Mouse (Mus musculus) heart, embryonic 16.5 days (tissue): ENCODE measurements around the gene Lin37. TPM values are rescaled to one million over a fixed set of nuclear protein-coding genes. Genes with fewer than 3 reads are reported as not detected.

Experiments used
- ATAC-seq: fragments of 200-750 bp; cut with Nextera tagmentation; replicated peaks from 2 replicates; pipeline ENCODE4 v1.8.0; 2017; ENCODE audit warnings: moderate number of reproducible peaks; ENCODE audit not compliant: insufficient read depth, low FRiP score; ENCODE audit errors: extremely low read depth
- H3K27ac ChIP-seq: fragments of 300-500 bp; sonication (generic); 2 replicates; pipeline ENCODE4 v1.5.1; 2014; ENCODE audit warnings: mild to moderate bottlenecking, low read length, control low read depth, moderate library complexity
- H3K27me3 ChIP-seq: fragments of 300-500 bp; sonication (generic); 2 replicates; pipeline ENCODE4 v1.6.1; 2014; ENCODE audit warnings: low read length, mixed read lengths; ENCODE audit not compliant: control insufficient read depth, insufficient read depth
- H3K36me3 ChIP-seq: fragments of 300-500 bp; sonication (generic); 2 replicates; pipeline ENCODE4 v1.6.1; 2014; ENCODE audit not compliant: control insufficient read depth, insufficient read depth
- H3K4me1 ChIP-seq: fragments of 300-500 bp; sonication (generic); 2 replicates; pipeline ENCODE4 v1.6.1; 2014; ENCODE audit warnings: low read length, mixed read lengths; ENCODE audit not compliant: control insufficient read depth, insufficient read depth
- H3K4me2 ChIP-seq: fragments of 300-500 bp; sonication (generic); 2 replicates; pipeline ENCODE4 v1.6.1; 2014; ENCODE audit warnings: low read depth, mild to moderate bottlenecking, control low read depth, low read length
- H3K4me3 ChIP-seq: fragments of 300-500 bp; sonication (generic); 2 replicates; pipeline ENCODE4 v1.5.1; 2014; ENCODE audit warnings: mild to moderate bottlenecking, control low read depth, low read length
- H3K9ac ChIP-seq: fragments of 300-500 bp; sonication (generic); 2 replicates; pipeline ENCODE4 v1.6.1; 2014; ENCODE audit warnings: low read length, control low read depth
- H3K9me3 ChIP-seq: fragments of 300-500 bp; sonication (generic); replicated peaks from 2 replicates; pipeline ENCODE4 v1.6.1; 2016; ENCODE audit warnings: low read length; ENCODE audit not compliant: control insufficient read depth
- WGBS: fragments of 180-500 bp; shearing (Covaris S2); extraction: QIAGEN DNeasy Blood & Tissue Kit; methylation state at CpG from one replicate; pipeline ENCODE4 v1.1.7; 2014; 5-methylcytosine and 5-hydroxymethylcytosine counted together
- polyA plus RNA-seq: library from polyadenylated mRNA; unstranded; fragments of >200 nt; fragmentation: Nextera tagmentation; extraction: Ambion mirVana; gene quantifications from 2 replicates; pipeline ENCODE4 v1.2.1, GENCODE M21; 2015

The Lin37 gene
- polyA plus RNA-seq, 1 experiment from 2014 or later, result 40.1 TPM

DNA sequence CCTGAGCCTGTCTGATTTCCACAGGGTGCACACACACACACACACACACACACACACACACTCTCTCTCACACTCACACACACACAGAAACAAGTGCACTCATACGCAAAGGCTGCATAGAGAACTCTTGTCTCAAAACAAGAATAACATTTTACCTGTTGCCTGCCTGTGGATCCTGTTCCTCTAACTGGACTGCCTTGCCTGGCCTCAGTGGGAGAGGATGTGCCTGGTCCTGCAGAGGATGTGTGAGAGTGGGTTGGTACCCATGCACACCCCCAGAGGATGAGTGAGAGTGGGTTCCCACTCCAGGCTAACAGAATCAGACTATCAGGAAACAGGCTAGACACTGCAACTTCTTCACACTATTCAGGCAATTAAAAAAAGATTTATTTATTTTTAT lies 9.0 kb downstream of the Lin37 start:
- Histone ChIP-seq H3K9me3 (no peaks in the 10 kb centered on the region), H3K4me1 (peaks cover 16% of the 10 kb centered on the region), H3K36me3 (peaks cover 28% of the 10 kb centered on the region), H3K27ac (no peak overlapping the region), H3K9ac (no peak overlapping the region), H3K27me3 (no peaks in the 10 kb centered on the region), H3K4me3 (no peak overlapping the region), H3K4me2 (no peak overlapping the region)
- ATAC-seq, result no peak
- 100% methylated on average over 1 of the region's 1 CpGs for WGBS

DNA sequence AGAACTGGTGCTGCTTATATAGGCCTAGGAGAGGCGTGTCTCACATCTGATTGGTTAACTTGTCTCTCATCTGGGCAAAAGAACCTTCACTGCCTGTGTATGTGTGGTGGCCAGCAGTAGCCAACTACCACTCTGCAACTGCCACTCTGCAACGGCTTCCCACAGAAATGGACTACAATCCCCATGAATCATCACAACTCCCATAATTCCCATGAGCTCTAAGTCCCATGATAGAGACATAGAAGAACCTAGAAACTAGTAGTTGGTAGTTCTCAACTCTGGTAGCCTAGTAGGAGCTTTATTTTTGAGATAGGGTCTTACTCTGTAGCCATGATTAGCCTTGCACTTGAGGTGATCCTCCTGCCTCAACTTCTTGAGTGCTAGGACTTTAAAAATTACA lies 9.8 kb downstream of the Lin37 start:
- no peaks in the 10 kb centered on the region for H3K9me3 ChIP-seq
- WGBS, result 80% methylated on average over 2 of the region's 2 CpGs
- H3K4me3 ChIP-seq, result no peak overlapping the region
- H3K4me2 ChIP-seq, result no peak overlapping the region
- peaks cover 16% of the 10 kb centered on the region for H3K4me1 ChIP-seq
- no peak overlapping the region for H3K27ac ChIP-seq
- no peaks in the 10 kb centered on the region for H3K27me3 ChIP-seq
- H3K36me3 ChIP-seq, result peaks cover 21% of the 10 kb centered on the region
- no peak overlapping the region for H3K9ac ChIP-seq
- no peak for ATAC-seq

DNA sequence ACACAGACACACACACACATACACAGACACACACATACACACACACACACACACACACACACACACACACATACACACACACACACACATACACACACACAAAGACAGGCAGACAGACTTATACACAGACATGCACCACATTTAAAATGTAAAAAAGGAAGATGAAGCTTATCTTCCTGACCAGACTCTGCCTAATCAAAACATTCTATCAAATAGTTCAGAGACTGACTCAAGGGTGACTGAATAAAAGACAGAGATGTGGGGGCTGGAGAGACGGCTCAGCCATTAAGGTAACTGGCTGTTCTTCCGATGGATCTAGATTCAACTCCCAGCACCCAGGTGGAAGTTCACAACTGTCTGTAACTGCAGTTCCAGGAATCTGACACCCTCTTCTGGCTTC lies 15.3 kb downstream of the Lin37 start:
- peaks cover 22% of the 10 kb centered on the region for H3K36me3 ChIP-seq
- H3K4me3 ChIP-seq, result no peak overlapping the region
- H3K27me3 ChIP-seq, result no peaks in the 10 kb centered on the region
- no peaks in the 10 kb centered on the region for H3K9me3 ChIP-seq
- H3K27ac ChIP-seq, result no peak overlapping the region
- no peak overlapping the region for H3K9ac ChIP-seq
- H3K4me2 ChIP-seq, result no peak overlapping the region
- ATAC-seq, result no peak
- WGBS, result 78% methylated on average over 2 of the region's 2 CpGs
- H3K4me1 ChIP-seq, result no peaks in the 10 kb centered on the region

DNA sequence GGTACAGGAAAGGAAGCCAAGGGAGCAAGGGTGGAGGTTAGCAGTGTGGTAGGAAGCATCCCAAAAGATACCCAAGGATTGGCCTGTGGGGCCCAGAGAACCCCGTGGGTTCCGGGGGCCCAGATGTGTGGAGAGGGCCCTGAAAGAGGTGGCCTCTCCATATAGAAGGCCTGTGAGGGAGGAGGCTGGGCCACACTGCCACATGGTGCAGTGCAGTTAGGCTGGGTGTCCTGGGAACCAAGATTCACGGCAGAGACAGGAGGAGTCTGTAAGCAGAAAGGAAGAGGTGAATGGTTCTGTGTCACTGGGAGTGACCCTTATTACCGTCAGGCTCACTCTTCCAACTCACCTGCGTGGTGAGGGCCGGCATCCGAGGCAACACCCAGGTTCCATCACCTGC lies 19.1 kb downstream of the Lin37 start:
- WGBS, result 89% methylated on average over 7 of the region's 7 CpGs
- H3K9ac ChIP-seq, result no peak overlapping the region

DNA sequence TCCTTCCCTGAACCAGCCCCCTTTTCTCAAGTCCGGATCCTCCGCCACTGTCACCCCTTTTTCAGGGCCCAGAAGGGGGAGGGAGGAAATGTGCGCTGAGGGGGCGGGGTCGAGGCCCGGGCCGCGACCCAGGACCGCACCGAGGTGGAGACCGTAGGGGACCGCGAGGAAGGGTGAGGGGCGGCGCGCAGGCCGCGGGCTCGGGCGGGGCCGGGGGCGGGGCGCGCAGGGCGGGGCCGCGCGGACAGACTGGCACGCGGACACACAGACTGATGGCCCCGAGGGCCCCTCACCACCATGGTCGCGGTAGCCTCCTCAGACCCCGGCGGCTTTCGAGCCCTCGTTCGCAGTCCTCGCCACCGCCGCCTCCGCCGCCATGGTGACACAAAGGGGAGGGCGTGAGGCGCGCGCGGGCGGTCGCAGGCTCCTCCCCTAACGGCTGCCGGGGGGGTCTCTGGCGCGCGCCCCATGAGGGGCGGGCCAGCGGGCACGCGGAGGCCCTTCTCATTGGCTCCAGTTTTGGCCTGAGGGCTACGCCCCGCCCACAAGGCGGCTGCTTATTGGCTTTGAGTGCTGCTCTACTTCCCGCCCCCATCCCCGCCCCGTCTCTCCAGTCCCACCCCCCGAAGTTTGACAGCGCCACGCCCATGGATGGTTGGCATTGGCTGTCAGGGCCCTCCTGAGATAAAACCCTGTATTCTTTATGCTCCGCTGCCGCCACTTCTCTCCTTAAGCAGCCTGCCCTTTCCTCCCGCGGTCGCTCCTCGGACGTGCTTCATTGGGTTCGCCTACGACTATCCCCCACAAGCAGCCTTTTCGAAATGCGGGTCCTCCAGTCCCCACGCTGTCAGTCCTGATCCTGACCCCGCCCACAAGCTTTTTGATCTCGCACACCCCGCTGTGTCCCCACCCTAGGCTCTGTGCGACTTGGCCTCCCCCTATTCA lies 24.7 kb downstream of the Lin37 start, which contains the start of gene Arhgap33:
TSS of gene Arhgap33 (minus strand) at position 428 of the 945 bp plus-strand sequence.
- Histone ChIP-seq H3K4me3 (peak within 1 kb of the TSS; percentile 67), H3K4me1 (peaks cover 23% of the 10 kb centered on the region), H3K4me2 (peak within 1 kb of the TSS; percentile 94), H3K9me3 (no peaks in the 10 kb centered on the region), H3K27me3 (no peaks in the 10 kb centered on the region), H3K9ac (peak within 1 kb of the TSS; percentile 75), H3K36me3 (peaks cover 6% of the 10 kb centered on the region), H3K27ac (peak within 1 kb of the TSS; percentile 60)
- WGBS, result 0% methylated on average over 64 of the region's 84 CpGs
- peak; percentile 92 for ATAC-seq

More for the DNA sequence above, 19.1 kb downstream of the Lin37 start:
- H3K4me1 ChIP-seq, result peaks cover under 1% of the 10 kb centered on the region; the same call in 1 of the 2 replicates
- H3K27me3 ChIP-seq, result no peaks in the 10 kb centered on the region
- H3K4me2 ChIP-seq, result no peak overlapping the region
- peaks cover 8% of the 10 kb centered on the region for H3K36me3 ChIP-seq
- no peaks in the 10 kb centered on the region for H3K9me3 ChIP-seq
- H3K4me3 ChIP-seq, result no peak overlapping the region
- H3K27ac ChIP-seq, result no peak overlapping the region
- no peak for ATAC-seq

DNA sequence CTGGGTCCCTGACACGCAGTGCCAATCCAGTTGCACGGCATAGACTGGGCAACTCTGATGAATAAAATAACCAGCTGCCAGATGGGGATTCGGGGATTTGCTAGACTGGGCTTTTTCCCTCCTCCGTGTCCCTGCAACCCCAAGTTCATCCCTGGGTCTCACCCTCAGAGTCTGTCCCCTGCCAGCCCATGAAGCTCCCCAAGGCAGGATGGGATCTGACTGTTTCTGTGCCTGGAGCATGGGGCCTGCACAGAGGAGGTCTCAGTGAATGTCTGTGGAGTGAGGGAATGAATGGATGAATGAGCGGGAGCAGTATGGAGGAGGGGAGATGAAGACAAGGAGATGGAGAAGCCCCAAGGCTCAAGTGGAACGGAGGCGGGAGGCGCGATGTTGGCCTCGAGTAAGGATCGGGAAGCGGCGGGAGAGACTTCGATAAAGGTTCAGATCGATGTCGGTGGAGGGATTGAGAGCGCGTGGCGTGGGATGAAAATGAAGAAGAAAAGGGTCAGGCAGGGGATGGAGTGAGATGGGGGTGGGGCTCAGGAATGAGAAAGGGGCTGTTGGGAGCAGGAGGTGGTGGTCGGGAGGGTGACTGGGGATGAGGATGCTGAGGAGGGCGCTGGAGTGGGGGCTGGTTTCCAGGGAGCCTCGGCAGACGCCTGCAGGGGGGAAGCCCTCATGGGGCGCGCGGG lies 25.6 kb downstream of the Lin37 start:
- H3K27me3 ChIP-seq, result no peaks in the 10 kb centered on the region
- peak overlapping the region; percentile 67 for H3K4me3 ChIP-seq
- 11% methylated on average over 25 of the region's 26 CpGs for WGBS
- peak overlapping the region; percentile 94 for H3K4me2 ChIP-seq
- H3K36me3 ChIP-seq, result peaks cover 12% of the 10 kb centered on the region
- no peak for ATAC-seq
- no peak overlapping the region for H3K27ac ChIP-seq
- peak overlapping the region; percentile 75 for H3K9ac ChIP-seq
- H3K9me3 ChIP-seq, result no peaks in the 10 kb centered on the region
- H3K4me1 ChIP-seq, result peaks cover 23% of the 10 kb centered on the region

DNA sequence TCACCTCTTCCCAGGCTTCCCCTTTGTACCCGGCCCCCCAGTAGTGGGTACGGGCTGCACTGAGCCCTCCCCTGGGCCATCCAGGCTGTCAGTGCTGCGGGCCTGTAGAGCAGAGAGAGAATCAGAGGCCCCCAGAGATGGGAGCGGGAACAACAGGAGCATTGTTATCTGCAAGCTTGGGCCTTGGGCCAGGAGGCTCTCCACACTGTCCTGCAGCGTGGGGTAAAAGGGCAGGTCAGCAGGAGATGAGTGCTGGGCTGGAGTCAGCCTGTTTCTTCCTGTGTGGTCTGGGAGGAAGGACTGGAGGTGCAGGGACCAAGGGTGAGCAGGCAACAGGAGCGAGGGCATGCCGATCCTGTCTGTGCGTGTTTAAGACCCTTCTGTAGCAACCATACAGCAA lies 26.7 kb downstream of the Lin37 start:
- H3K9ac ChIP-seq, result peak overlapping the region; percentile 15; the same call in 1 of the 2 replicates
- WGBS, result 34% methylated on average over 8 of the region's 8 CpGs
- H3K36me3 ChIP-seq, result peaks cover 23% of the 10 kb centered on the region
- H3K9me3 ChIP-seq, result no peaks in the 10 kb centered on the region
- no peak overlapping the region for H3K4me3 ChIP-seq
- H3K27ac ChIP-seq, result no peak overlapping the region
- ATAC-seq, result peak; percentile 28; the same call in 1 of the 2 replicates
- peaks cover 23% of the 10 kb centered on the region for H3K4me1 ChIP-seq
- no peak overlapping the region for H3K4me2 ChIP-seq
- no peaks in the 10 kb centered on the region for H3K27me3 ChIP-seq

DNA sequence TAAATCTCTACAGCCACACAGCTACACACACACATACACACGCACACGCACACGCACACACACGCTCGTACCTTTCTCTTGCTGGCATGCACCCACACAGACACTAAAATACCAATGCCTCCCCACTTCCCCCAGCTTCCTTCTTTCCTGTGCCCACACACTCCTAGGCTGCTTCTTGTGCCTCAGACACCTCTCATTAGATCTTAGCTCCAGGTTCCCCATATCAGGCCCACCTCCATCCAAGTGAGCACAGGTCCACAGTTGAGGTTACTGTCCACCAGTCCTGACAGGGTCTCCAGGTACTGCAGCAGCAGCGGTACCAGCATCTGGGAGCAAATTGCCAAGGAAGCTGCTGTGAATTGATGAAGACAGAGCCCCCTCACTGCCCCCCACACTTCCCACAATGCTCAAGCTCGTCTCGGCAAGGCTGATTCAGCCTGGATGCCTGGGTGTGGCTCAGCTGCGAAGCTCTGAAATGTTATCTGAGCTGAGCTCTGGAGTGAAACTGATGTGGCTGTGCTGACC lies 28.3 kb downstream of the Lin37 start:
- Histone ChIP-seq H3K9me3 (no peaks in the 10 kb centered on the region), H3K9ac (no peak overlapping the region), H3K27ac (no peak overlapping the region), H3K4me3 (no peak overlapping the region), H3K36me3 (peaks cover 26% of the 10 kb centered on the region), H3K27me3 (no peaks in the 10 kb centered on the region), H3K4me2 (no peak overlapping the region), H3K4me1 (peaks cover 23% of the 10 kb centered on the region)
- WGBS, result 75% methylated on average over 9 of the region's 9 CpGs
- ATAC-seq, result no peak
